Mouse (Mus musculus) brain, embryonic 14.5 days (tissue): ENCODE measurements around the gene Kbtbd4.

ENCODE experiments used
- CTCF ChIP-seq: fragments of 200-500 bp; IDR thresholded peaks from 2 replicates; pipeline ENCODE4 v1.5.1; 2012; ENCODE audit warnings: inconsistent platforms, mild to moderate bottlenecking, moderate library complexity, borderline replicate concordance; ENCODE audit not compliant: insufficient read depth, insufficient read length; ENCODE audit errors: extremely low read depth
- POLR2A ChIP-seq: fragments of 200-500 bp; IDR thresholded peaks from 2 replicates; pipeline ENCODE4 v1.6.1; 2012; ENCODE audit warnings: mild to moderate bottlenecking, inconsistent platforms, borderline replicate concordance; ENCODE audit not compliant: poor library complexity, insufficient read depth, insufficient read length, severe bottlenecking; ENCODE audit errors: extremely low read depth

GRCm38 (mm10) chr2:90915516-90915915, 11.0 kb downstream of the Kbtbd4 start:
- no peak for TF ChIP-seq POLR2A
- TF ChIP-seq CTCF, result no peak
